Mouse (Mus musculus) monocyte, adult 2 months (primary cell): ENCODE results near the gene Mlxip.
A peak's percentile ranks its signal among the peaks of the same experiment; 100 is the strongest.

Experiments
- DNase-seq, 2 experiments: peaks; one replicate each; pipeline ENCODE4 v3.0.0; 2022; ENCODE audit warnings: low spot score in 2 of 2, low read depth in 1 of 2

Gene Mlxip

GRCm38 (mm10) chr5:123431524-123432304 is 37.1 kb downstream of the Mlxip start:
- no peak for DNase-seq

- no peak for DNase-seq
Observed at GRCm38 (mm10) chr5:123432305-123432874, 37.8 kb downstream of the Mlxip start.

- DNase-seq, result no peak
Observed at GRCm38 (mm10) chr5:123436071-123436779, 41.6 kb downstream of the Mlxip start.

- no peak for DNase-seq
Observed at GRCm38 (mm10) chr5:123436780-123437175, 42.2 kb downstream of the Mlxip start.

- no peak for DNase-seq
Observed at GRCm38 (mm10) chr5:123438381-123438780, 43.8 kb downstream of the Mlxip start.

- no peak for DNase-seq
Observed at GRCm38 (mm10) chr5:123439312-123439711, 44.7 kb downstream of the Mlxip start.

GRCm38 (mm10) chr5:123439941-123440340 is 45.3 kb downstream of the Mlxip start:
- DNase-seq, result no peak

- no peak for DNase-seq
Observed at GRCm38 (mm10) chr5:123440664-123441063, 46.1 kb downstream of the Mlxip start.

- DNase-seq, result no peak
Observed at GRCm38 (mm10) chr5:123442283-123442682, 47.7 kb downstream of the Mlxip start.

- peak in 1 of 2 experiments; percentile 25 for DNase-seq
Observed at GRCm38 (mm10) chr5:123444069-123444468, 49.5 kb downstream of the Mlxip start.

- DNase-seq, result no peak
Observed at GRCm38 (mm10) chr5:123444849-123445334, 50.3 kb downstream of the Mlxip start.

- no peak for DNase-seq
Observed at GRCm38 (mm10) chr5:123451886-123452285, 57.3 kb downstream of the Mlxip start.

- no peak for DNase-seq
Observed at GRCm38 (mm10) chr5:123461420-123461819, 66.8 kb downstream of the Mlxip start.

- DNase-seq, result no peak
Observed at GRCm38 (mm10) chr5:123464638-123465037, 70.0 kb downstream of the Mlxip start.

- no peak for DNase-seq
Observed at GRCm38 (mm10) chr5:123470784-123471400, 76.3 kb downstream of the Mlxip start.

- no peak for DNase-seq
Observed at GRCm38 (mm10) chr5:123473817-123474216, 79.2 kb downstream of the Mlxip start.

- no peak for DNase-seq
Observed at GRCm38 (mm10) chr5:123487659-123488395, 93.2 kb downstream of the Mlxip start.

GRCm38 (mm10) chr5:123489112-123489785 is 94.7 kb downstream of the Mlxip start, which contains the start of the genes Lrrc43 and Il31:
Gene Lrrc43, plus strand, starts transcription at chr5:123489305.
Gene Il31, minus strand, starts transcription at chr5:123489489.
- DNase-seq, result no peak

- DNase-seq, result no peak
Observed at GRCm38 (mm10) chr5:123489935-123490334, 95.3 kb downstream of the Mlxip start.

GRCm38 (mm10) chr5:123499717-123500116 is 105.1 kb downstream of the Mlxip start:
- DNase-seq, result no peak
